19 mouse cellular contexts compared by ENCODE assay signal in the genomic region with DNA sequence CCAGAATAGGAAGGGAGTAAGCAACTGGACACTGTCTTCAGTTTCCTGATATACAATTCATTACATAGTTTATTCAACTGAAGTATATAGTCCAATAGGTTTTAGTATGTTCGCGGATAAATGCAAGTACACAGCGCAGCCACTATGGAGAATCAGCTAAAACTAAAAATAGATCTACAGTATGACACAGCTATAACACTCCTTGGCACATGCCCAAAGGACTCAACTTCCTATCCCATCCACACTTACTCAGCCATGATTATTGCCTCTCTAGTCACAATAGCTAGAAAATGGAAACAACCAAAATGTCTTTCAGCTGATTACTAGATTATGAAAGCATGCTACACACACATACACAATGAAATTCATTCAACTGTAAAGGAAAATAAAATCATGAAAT.
DNase-seq lines count a peak whose midpoint lies in the region.
"Had no signal": no experiment of that assay in that cellular context is flagged by ENCODE, and none has a peak within 500 bp of the region (broad histone marks: within the 10 kb centered on the region; RNA-seq: fewer than 3 reads in every experiment).

No protein-coding gene starts in this region.

- 97% methylated on average over 3 of the region's 3 CpGs for WGBS in limb, embryonic 10.5 days

- H3K27ac ChIP-seq in limb, embryonic 10.5 days, result no peak overlapping the region
- H3K27ac ChIP-seq: embryonic facial prominence, embryonic 10.5 days; embryonic facial prominence, embryonic 12.5 days; forebrain, embryonic 13.5 days; forebrain, embryonic 15.5 days had no signal

- no peaks in the 10 kb centered on the region for H3K9me3 ChIP-seq in limb, embryonic 10.5 days (replicated peaks)
- H3K9me3 ChIP-seq: embryonic facial prominence, embryonic 10.5 days; embryonic facial prominence, embryonic 12.5 days; forebrain, embryonic 13.5 days; forebrain, embryonic 15.5 days had no signal

- H3K4me1 ChIP-seq in limb, embryonic 10.5 days, result no peaks in the 10 kb centered on the region
- H3K4me1 ChIP-seq: embryonic facial prominence, embryonic 10.5 days; embryonic facial prominence, embryonic 12.5 days; forebrain, embryonic 13.5 days; forebrain, embryonic 15.5 days had no signal

- peak; percentile 51 for DNase-seq in 3T3-L1 (ENCODE audit: low read depth, low spot score)
- peak; percentile 50 for DNase-seq in 416B (ENCODE audit: low read depth)
- DNase-seq in NIH3T3 (ENCODE audit: low read depth), result peak; percentile 24
- no peak for DNase-seq in ovary, postnatal 14 days (ENCODE audit: low spot score)
- DNase-seq in limb, embryonic 10.5 days (ENCODE audit: low spot score), result no peak
- DNase-seq in spleen, postnatal 14 days (ENCODE audit: low spot score in 2 of 2), result no peak
- DNase-seq: adrenal gland, adult 2 months; adrenal gland, postnatal 10 days; adrenal gland, postnatal 36 days; cerebellum, adult 11-12 months; cerebellum, adult 2 months; cerebellum, adult 9-10 months; cerebellum, postnatal 10 days; cerebellum, postnatal 25 days; forebrain, postnatal 0 days had no signal

- H3K36me3 ChIP-seq in limb, embryonic 10.5 days, result no peaks in the 10 kb centered on the region
- H3K36me3 ChIP-seq: embryonic facial prominence, embryonic 10.5 days; embryonic facial prominence, embryonic 12.5 days; forebrain, embryonic 15.5 days had no signal

- no peaks in the 10 kb centered on the region for H3K27me3 ChIP-seq in limb, embryonic 10.5 days (ENCODE audit: low read depth, poor library complexity, severe bottlenecking)
- H3K27me3 ChIP-seq: embryonic facial prominence, embryonic 12.5 days; forebrain, embryonic 13.5 days; forebrain, embryonic 15.5 days had no signal

- no peak overlapping the region for H3K4me3 ChIP-seq in limb, embryonic 10.5 days
- H3K4me3 ChIP-seq: embryonic facial prominence, embryonic 10.5 days; embryonic facial prominence, embryonic 12.5 days; forebrain, embryonic 13.5 days; forebrain, embryonic 15.5 days had no signal

Comparison
In these comparisons a context has a peak if more than half of its experiments do, and no peak if none do; other contexts are left out.
1. DNase-seq: peak in 3T3-L1 (single experiment), 416B (single experiment) and NIH3T3 (single experiment); none in ovary, postnatal 14 days (single experiment), limb, embryonic 10.5 days (single experiment) and spleen, postnatal 14 days (0 of 2).